Mouse (Mus musculus): ENCODE data around the gene Map4k1.
A peak's percentile ranks its signal among the peaks of the same experiment; 100 is the strongest.
"Not testable (repeated sequence)": the region's sequence is repeated elsewhere in the genome, so short reads cannot be mapped to it uniquely, and the experiment has no call there.

Gene Map4k1

DNA sequence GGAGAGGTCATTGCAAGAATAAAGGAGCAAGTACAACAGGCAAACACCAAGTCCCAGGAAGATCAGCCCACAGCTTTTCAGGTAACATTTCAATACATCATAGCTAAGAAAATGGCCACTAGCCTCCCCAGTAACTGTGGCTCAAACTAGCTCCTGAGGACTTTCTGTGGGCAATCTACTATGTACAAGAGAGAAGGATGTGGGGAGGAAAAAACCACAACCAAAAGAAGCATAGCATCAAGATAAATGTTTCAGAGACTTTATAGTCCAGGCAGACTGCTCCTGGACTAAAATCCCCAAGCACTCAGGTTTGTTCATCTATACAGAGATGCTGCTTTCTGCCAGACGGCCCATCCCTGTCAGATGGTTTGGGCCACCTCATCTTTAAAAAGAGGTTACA, 25.6 kb upstream of the Map4k1 start:
- no peak for DNase-seq

DNA sequence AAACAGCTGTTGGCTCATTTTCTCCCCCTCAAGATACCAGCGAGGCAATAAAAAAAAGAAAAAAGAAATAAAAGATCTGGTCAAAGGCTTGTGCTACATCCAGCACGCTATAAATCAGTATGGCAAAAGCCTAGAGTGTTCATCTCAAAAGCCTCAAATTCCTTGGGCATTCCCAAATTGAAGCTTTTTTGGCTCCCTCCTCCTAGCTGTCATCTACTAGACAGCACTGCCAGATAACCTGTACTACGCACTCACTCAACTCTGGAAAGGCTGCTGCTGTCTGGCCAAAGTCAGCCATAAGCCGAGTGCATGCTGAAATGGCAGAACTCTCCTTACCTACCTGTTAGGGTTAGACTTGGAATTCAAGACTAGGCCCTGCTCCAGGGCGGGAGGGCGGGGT, 24.6 kb upstream of the Map4k1 start:
- DNase-seq: no peak

DNA sequence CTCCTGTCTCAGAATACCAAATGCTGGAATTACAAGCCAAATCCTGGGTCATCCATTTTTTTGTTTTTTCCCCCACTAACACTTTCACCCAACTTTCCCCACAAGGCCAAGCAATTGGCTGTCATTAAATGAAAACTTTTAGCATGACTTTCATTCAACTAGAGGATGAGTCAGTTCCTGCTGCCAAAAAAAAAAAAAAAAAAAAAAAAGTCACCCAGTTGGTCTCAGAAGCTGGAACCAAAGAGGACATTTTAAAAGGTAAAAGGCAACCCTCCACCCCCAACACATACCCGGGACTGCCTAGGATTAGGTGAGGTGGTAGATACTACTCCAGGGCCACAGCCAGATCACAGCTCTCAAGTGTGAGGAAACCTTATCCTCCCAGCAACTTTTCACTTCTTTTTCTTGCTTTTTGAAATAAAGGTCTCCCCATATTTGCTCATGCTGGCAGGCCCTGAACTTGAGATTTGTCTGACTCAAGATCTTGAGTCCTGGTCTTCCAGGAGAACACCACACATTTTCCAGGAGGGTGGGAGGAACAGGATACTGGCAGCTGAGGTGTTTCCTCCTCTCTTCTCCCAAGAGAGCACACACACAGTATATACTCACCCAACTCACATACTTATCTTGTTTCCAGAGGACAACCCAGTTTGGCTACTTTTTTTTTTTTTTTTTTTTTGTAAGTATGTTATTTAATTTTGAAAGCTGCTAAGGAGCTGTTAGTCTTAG, 23.7 kb upstream of the Map4k1 start:
- no peak for DNase-seq

DNA sequence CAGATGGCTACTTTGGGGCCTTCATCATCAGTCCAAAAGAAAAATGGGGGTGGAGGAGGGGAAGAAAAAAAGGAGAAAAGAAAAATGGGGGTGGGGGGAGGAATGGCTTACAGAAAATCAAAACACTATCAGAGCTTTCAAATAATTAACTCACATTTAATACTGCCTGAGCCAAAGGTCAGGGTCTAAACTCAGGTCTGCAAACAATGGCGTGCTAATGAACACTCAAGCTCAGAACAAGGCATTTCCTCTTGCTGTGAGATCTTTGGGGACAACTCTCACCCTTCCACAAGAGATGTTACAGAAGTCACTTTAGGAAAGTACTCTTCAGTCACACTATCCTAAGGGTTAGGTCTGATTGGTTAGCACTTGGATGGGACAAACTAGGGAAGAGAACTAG, 23.1 kb upstream of the Map4k1 start:
- no peak for DNase-seq

DNA sequence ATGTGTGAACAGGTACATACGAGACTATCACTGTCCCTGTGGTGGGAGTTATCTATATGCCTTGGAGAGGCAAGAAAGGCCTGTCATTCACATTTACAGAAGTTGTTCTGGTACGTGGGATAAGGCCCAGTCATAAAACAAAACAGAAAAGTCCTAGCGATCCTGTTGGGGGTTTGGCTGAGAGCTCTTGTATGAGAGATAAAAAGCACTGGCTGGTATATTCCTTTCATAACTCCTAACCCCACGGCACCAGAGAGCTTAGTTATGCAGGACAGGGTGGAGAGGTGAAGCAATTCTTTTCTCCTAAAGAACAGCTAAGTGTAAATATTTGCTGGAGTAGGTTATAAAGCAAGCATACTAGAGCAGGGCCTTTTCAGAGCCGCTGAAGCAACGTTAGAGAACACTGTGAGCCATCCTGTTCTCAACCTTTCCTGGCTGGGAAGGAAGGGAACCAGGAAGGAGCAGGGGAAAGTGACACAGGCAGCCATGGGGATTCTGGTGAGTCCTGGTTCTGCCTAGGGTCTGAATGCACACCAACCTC, 22.3 kb upstream of the Map4k1 start:
- DNase-seq: no peak

DNA sequence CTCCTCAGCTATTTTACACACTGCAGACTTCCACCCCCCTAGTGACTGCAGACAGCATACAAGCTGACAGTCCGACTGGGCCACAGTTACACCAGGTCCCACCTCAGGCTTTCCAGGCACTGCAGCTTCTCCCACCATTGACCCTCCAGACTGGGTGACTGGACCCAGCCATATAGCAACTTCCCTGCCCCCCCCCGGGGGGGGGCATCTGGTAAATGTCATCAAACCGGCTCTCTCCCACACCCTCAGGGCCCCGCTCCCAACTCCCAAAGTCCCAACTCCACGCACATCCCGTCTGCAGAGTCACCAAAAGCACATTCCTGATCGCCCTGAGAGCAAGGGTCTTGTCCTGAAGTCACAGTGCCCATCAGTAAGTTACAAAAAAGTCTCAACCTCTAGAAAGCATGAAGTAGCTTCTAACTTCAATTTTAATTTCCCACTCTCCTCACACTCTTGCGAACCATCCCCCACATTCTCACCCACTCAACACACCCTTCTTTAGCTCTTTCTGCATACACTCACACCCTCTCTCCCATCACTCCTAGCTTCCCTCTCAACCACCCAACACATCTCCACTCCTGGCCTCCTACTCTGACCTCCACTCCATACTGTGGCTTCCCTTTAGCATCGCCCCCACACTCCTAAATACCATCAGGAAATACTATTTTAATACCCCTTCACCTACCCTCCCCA, 21.4 kb upstream of the Map4k1 start:
- DNase-seq: no peak

DNA sequence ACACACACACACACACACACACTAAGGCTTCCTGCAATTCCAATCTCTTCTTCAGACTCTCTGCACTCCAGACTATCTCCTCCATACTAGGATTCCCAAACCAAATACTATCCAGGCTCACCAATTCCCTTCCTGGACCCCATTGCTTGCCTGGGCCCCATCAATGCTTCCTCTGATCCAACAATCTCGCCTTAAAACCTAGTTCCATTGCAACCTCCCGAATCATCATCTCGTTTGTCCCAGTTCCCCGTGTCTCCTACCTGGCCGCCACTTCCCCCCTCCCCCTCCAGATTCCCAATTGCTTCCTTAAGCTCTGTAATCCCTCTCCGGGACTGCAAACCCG, 20.3 kb upstream of the Map4k1 start:
- no peak for DNase-seq

DNA sequence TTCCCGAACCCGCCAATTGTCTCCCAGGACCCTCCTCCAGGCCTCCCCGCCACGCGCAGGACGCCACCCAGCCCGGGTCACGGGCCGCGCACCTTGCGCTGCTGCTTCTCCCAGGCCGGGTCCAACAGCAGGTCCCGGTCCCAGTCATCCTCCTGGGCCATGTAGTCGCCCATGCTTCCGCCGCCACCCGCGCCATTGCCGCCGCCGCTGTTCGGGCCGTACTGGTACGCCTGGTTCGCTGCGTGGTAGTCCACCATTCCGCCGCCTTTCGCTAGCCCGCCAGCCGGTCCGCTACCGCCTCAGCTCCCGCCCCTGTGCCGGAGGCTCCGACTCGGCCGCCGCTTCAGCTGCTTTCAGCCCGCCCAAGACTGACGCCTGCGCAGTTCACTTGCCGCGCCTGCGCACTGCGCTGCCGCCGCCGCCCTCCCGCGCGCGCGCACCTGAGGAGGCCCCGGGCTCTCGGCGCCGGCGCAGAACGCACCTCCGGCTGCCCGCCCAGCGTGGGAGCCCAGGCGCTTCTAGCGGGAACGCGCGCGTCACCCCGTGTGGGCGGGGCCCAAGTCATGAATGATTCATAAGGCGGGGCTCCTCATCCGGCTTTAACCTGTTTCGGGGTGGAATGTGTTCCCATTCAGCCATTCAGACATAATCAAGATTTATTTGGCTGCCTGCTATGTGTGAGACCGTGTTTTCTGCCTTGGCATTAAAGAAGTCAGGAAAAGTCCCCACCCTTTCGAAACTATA, 19.8 kb upstream of the Map4k1 start, which contains the start of gene Actn4:
Actn4 (minus strand) TSS at position 414 of the 744 bp plus-strand sequence.
- DNase-seq: peak; percentile 99

DNA sequence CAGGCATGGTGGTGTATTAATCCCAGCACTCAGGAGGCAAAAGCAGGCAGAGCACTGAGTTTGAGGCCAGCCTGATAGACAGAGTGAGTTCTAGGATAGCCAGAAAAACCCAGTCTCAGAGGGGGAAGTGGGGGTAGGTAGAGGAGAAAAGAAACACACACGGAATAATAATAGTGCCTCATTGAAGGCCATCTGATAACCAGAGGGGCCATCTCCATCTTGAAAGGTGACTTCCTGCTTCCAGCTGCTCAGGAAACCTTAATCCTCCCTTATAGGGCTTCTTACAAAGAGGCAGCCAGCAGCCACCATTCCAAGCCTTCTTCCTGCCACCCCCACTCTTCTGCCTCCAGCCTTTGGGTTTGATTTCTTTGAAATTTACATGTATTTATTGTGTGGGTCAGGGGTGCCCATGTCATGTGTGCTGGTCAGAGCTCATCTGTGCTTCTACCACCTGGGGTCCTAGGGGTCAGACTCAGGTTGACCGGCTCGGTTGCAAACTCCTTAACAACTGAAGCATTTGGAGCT, 18.4 kb upstream of the Map4k1 start:
- DNase-seq: no peak

DNA sequence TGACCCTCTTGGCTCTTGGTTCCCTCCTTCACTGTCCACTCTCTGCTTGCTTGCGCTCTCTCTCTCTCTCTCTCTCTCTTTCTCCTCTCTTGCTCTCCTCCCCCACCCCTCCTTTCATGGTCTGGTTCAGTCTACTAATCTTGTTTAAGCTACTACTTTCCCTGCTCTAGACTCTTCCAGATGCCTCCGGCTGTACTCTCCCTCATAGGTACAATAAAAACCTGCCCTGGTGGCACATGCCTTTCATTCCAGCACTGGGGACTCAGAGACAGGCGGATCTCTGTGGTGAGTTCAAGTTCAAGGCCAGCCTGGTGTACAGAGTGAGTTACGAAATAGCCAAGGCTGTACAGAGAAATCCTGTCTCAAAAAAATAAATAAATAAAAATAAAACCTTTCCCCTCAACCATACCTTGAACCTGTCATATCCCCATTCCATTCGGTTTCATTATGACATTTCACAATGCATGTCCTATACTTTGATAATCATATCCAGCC, 16.5 kb upstream of the Map4k1 start:
- peak; percentile 38 for DNase-seq

DNA sequence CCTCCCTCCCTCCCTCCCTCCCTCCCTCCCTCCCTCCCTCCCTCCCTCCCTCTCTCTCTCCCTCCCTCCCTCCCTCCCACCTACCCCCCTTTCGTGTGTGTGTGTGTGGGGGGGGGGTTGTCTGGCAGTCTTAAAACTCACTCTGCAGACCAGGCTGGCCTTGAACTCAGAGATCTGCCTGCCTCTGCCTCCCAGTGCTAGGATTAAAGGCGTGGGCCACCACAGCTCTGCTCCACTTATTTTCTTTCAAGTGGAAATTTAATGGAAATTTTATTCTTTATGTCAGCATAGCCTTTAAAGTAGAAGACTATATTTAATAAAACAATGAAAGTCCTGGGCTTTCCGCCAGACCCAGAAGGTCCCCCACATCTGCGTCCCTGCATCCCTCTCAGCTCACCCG, 15.7 kb upstream of the Map4k1 start:
- DNase-seq: no peak

DNA sequence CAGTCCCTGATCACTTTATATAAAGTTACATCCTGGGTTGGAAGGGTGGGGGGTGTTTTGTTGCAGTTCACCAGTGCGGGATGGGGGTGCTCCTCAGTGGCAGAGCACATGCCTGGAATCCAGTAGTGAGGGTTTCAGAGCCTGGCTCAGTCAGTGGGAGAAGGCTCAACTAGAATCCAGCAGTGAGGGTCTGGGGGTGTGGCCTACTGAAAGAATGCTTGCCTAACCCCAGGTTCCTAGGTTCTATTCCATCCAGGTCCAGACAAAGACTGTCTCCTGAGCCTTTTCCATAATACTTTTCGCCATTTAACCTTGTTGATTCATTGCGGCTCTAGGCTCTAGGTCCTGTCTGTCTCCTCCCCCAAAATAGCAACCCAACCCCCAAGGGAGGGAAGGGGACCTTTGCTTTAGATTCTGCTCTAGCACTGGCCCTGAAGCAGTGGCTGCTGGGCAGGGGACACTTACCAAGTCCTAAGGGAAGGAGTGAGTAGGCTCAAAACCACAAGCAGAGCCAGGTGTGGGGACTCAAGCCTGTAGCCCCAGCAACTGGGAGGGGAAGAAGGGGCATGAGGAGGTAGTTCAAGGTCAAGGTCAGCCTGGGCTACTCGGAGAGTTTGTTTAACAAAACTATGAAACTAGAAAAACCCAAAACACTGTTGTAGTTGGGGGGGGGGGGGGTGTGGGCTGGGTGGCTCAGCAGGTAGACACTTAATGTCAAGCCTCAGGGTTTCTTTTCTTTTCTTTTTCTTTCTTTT, 14.9 kb upstream of the Map4k1 start:
- DNase-seq: no peak

DNA sequence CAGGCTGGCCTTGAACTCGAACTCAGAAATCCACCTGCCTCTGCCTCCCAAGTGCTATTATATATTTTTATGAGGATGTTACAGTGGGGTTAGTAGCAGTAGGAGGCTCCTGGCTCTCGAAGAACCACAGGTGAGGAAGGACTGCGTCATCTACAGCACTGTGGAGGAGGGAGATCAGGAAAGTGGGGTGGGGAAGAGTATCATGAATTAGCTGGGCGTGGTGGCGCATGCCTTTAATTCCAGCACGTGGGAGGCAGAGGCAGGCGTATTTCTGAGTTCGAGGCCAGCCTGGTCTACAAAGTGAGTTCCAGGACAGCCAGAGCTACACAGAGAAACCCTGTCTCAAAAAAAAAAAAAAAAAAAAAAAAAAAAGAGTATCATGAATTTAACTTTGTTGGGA, 13.7 kb upstream of the Map4k1 start:
- DNase-seq: not testable (repeated sequence)

DNA sequence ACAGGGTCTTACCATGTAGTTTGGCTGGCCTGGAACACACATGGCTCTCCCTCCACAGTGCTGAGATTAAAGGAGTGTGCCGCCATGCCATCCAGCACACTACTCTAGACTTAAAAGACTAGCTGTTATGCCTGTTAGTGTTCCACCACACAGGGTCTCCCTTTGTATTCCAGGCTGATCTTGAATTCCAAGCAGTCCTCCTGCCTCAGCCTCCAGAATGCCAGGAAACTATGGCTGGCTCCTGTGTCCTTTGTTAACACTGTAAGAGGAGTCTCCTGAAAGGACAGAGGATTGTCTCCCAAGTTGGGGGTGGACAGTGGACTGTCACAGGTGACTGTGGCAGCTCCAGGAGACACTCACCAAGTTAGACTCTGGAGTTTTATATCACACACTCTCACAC, 12.6 kb upstream of the Map4k1 start:
- DNase-seq: no peak

DNA sequence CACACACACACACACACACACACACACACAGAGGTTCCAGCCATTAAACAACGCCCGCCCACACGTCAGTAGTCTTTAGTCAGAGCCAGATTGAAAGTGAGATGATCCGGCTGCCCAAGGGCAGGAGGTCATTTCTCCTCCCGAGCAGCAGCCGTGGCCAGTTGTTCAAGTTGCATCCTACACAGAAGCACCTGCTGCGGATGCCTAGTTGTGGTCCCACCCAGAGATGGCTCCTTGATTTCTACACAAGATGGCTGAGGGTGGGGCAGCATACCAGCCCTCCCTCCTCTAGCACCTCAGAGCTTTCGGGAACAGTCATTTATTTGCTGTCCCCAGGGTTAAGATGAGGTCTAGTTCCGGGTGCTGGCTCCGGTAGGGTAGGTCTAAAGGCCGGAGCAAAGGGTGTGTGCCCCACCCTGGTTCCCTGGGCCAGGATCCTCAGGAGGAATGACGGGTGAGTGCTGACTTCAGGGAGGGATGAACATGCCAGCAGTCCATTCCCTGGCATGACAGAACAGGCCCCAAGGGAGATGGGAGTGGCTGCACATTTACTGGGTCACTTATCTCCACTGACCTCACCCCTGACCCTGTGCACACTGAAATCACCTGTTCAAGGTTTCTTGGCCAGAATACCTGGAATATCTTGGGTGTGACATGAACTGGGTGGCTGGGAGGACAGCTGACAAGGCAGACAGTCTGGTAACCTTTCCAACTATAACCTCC, 12.0 kb upstream of the Map4k1 start:
- DNase-seq: no peak

DNA sequence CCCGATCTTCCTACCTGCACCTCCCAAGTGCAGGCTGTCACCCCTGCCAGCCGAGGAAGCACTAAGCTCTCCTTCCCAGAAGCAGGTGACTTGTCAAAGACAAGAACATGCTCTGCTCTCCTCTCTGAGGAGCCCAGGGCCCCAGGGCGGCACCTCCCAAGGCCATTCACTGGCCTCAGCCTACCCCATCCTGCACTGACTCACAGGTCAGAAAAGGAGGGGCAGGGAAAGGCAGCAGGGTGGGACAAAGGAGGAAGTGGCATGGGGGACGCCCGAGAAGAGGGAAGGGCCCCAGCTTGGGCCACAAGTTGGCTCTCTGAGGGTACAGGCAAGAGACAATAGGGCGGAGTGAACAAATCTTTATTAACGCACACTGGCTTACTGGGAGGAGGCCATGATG, 10.8 kb upstream of the Map4k1 start:
- DNase-seq: no peak

DNA sequence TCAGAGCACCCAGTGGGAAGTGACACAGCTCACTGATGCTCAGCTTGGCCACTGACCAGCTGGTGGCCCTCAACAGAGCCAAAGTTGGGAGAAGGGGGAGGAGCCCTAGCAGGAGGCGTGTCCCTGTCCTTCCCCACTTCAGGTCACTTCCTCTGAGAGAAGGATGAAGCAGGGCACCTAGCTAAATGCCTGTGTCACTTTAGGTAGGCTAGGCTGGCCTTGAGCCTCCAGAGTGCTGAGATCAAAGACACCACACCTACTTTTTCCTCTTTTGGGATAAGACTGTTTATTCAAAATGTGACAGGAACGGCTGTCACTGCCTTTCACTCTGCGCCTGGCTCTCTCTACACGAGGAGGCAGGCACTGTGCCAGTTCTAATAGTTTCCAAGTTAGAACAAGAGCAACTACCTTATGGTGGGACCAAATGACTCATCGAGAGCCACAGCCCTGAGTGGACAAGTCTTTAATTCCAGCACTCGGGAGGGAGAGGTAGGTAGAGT, 10.0 kb upstream of the Map4k1 start:
- no peak for DNase-seq

DNA sequence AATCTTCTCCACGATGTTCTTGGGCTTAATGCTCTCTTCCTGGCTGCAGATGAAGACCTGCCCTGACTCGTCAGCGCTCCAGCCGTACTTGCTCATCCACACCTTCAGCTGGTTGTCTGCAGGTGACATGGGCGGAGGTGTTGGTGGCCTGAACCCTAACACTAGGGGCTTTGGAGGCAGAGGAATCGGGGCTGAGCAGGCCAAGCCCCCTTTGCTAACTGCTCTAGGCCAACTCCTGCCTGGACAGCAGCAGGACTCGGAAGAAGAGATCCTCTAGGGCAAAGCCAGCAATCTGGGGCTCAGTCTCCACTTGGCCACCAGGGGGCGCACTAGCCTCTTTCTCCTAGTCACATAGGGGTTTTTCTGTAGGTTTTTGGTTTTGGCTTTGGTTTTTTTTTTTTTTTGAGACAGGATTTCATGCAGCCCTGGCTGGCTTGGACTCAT, 9.3 kb upstream of the Map4k1 start:
- DNase-seq: peak; percentile 79

DNA sequence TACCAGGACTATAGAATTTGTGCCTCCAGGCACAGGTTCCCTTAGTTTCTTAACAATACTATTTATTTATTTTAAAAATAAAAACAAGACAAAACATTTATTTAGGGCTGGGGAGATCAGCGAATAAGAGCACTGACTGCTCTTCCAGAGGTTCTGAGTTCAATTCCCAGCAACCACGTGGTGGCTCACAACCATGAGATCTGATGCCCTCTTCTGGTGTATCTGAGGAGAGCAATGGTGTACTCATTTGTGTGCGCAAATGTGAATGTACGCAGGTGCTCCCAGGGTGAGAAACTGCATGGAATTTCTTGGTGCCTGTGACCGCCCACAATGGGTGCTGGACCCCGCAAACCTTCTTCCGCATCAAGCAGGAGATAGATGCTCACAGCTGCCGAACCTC, 8.8 kb upstream of the Map4k1 start:
- no peak for DNase-seq

DNA sequence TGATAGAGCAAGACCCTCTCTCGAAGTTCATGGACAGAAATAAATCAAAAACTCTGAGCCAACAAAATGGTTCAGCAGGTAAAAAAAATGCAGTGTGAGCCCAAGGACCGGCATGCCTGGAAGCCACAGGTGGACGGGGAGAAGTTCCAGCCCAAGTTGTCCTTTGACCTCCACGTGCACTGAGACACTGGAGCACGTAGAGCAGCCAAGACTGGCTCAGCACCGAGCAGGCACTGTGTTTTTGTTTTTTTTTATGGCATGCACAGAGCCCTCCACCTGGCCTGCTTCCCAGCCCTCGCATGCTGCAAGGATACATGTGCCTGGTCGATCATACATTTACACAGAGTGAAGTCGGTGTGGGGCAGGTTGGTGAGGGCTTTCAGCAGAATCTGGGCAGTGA, 4.3 kb upstream of the Map4k1 start:
- no peak for DNase-seq

DNA sequence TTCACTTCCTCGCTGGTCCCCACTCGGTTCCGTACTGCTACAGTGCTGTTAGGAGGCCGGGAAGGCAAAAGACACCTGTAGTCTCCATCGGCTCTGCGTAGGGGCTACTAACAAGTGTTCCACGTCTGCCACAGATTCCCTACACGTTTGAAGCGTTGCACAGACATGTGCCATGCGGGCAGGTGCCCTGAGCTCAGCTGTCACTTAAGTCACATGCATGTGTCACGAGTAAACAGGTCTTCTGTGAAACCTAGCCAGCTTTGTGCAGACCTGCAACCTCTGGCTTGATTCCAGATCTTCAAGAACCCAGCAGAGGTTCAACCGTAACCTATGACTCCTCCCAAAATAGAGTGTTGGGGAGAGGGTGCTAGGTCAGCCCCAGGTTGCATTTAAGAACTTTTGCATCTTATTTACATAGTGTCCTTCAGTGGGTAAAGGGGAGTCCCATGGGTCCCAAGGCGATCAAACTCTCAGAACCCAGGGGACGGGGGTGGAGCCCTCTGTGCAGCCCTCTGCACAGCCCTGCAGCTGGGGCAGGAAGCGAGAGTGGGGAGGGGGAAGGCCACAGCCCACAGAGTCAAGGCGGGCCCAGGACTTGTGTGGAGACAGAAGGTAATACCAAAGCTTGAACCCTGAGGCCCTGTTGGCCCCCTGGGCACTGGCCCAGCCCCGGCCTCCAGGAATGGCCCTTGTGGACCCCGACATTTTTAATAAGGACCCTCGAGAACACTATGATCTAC, 594 bp downstream of the Map4k1 start:
- DNase-seq: no peak
